ENCODE assay signal across 14 mouse cellular contexts in genomic region chr17:66224241-66224640, GRCm38 (mm10).
A peak's percentile ranks its signal among the peaks of the same experiment; 100 is the strongest.
DNase-seq lines count a peak whose midpoint lies in the region; ATAC-seq lines count a peak whose summit lies in the region.
"Had no signal": no experiment of that assay in that cellular context is flagged by ENCODE, and none has a peak within 500 bp of the region (broad histone marks: within the 10 kb centered on the region; RNA-seq: fewer than 3 reads in every experiment).

No protein-coding gene starts in this region.

- peaks cover 12% of the 10 kb centered on the region for H3K4me1 ChIP-seq in kidney, embryonic 16.5 days (ENCODE audit: insufficient read depth, low read length)
- H3K4me1 ChIP-seq: liver, embryonic 15.5 days had no signal

- H3K4me3 ChIP-seq in kidney, embryonic 16.5 days (ENCODE audit: low read length), result no peak overlapping the region
- H3K4me3 ChIP-seq: heart, adult 2 months; liver, embryonic 15.5 days; midbrain, embryonic 13.5 days had no signal

- no peaks in the 10 kb centered on the region for H3K36me3 ChIP-seq in kidney, embryonic 16.5 days (ENCODE audit: insufficient read depth, low read length)
- H3K36me3 ChIP-seq: liver, embryonic 15.5 days; midbrain, embryonic 13.5 days had no signal

- intact Hi-C loops in gastrocnemius, postnatal 14 days (cut with DNase I; ENCODE audit: low total_unique reads), result no loop called here

- peak overlapping the region; percentile 5; the same call in 1 of the 2 replicates for H3K4me2 ChIP-seq in kidney, embryonic 16.5 days (replicated peaks; ENCODE audit: low read depth, low read length)
- H3K4me2 ChIP-seq: liver, embryonic 15.5 days; midbrain, embryonic 13.5 days had no signal

- no peaks in the 10 kb centered on the region for H3K9me3 ChIP-seq in kidney, embryonic 16.5 days (ENCODE audit: low read length)
- H3K9me3 ChIP-seq: liver, embryonic 15.5 days; midbrain, embryonic 13.5 days had no signal

- H3K27ac ChIP-seq in kidney, embryonic 16.5 days (ENCODE audit: low read length), result no peak overlapping the region
- H3K27ac ChIP-seq: heart, adult 2 months; liver, embryonic 15.5 days; midbrain, embryonic 13.5 days had no signal

- no peaks in the 10 kb centered on the region for H3K27me3 ChIP-seq in kidney, embryonic 16.5 days (ENCODE audit: insufficient read depth, low read length)
- H3K27me3 ChIP-seq: liver, embryonic 15.5 days; midbrain, embryonic 13.5 days had no signal

- H3K9ac ChIP-seq in kidney, embryonic 16.5 days (replicated peaks; ENCODE audit: low read length), result no peak overlapping the region
- H3K9ac ChIP-seq: liver, embryonic 15.5 days; midbrain, embryonic 13.5 days had no signal

- no peak for ATAC-seq in kidney, embryonic 16.5 days (ENCODE audit: low FRiP score, low TSS enrichment)
- ATAC-seq: midbrain, embryonic 13.5 days had no signal

- peak; percentile 60 to 63 for DNase-seq in cerebellum, postnatal 14 days
- DNase-seq in cerebellum, adult 8-10 months, result no peak
- DNase-seq in kidney, adult 18-20 months, result no peak
- peak; percentile 16 for DNase-seq in lung, postnatal 10 days
- DNase-seq in lung, adult 18-20 months, result no peak
- peak; percentile 73 for DNase-seq in brain, adult 2 months (ENCODE audit: low read depth, low spot score)
- no peak for DNase-seq in gastrocnemius, postnatal 14 days
- DNase-seq: adrenal gland, adult 8-10 months; heart, adult 2 months; right cerebral cortex, postnatal 4 days; thymus, postnatal 25 days had no signal

- 37% methylated on average over 7 of the region's 7 CpGs for WGBS in kidney, embryonic 16.5 days

Comparison
In these comparisons a context has a peak if more than half of its experiments do, and no peak if none do; other contexts are left out.
1. DNase-seq: peak in cerebellum, postnatal 14 days (2 of 2), lung, postnatal 10 days (single experiment) and brain, adult 2 months (single experiment); none in cerebellum, adult 8-10 months (single experiment), kidney, adult 18-20 months (single experiment), lung, adult 18-20 months (0 of 2) and gastrocnemius, postnatal 14 days (single experiment).